Mouse (Mus musculus): ENCODE measurements around the gene Cenpa. TPM values are rescaled to one million over a fixed set of nuclear protein-coding genes. Genes with fewer than 3 reads are reported as not detected.
"Not testable (repeated sequence)": the region's sequence is repeated elsewhere in the genome, so short reads cannot be mapped to it uniquely, and the experiment has no call there.

Cenpa gene
- polyA plus RNA-seq, 1 experiment from 2014 or later, result 175 TPM

DNA sequence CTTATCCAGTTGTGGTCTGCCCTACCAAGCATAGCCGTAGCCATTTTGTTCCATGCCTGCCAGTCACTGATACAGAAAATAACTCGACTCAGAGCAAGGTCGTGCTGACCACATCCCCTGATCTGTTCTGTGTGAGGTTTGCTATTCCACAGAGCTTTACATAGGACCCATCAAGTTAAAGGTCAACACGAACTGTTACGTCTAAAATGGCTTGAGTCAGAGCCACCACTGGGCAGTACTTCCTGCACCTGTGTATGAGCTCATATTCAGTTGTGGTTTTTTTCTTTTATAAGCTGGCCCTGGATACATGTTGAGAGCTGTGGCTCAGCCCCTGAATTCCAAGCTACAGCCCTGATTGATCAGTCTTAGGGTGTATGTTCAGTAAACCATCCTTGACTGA, 13.0 kb downstream of the Cenpa start:
- Histone ChIP-seq H3K4me3 (replicated peaks; ENCODE audit: low read length) (no peak overlapping the region), H3K9me3 (replicated peaks; ENCODE audit: control insufficient read depth, low read length) (no peaks in the 10 kb centered on the region), H3K36me3 (ENCODE audit: control insufficient read depth, insufficient read depth, low read length) (peaks cover 7% of the 10 kb centered on the region; the same call in 1 of the 2 replicates), H3K27me3 (ENCODE audit: control insufficient read depth, insufficient read depth, low read length) (no peaks in the 10 kb centered on the region), H3K4me1 (ENCODE audit: control insufficient read depth, insufficient read depth, low read length) (no peaks in the 10 kb centered on the region), H3K4me2 (ENCODE audit: low read depth, low read length) (no peak overlapping the region), H3K9ac (ENCODE audit: low read length) (no peak overlapping the region), H3K27ac (ENCODE audit: low read length) (no peak overlapping the region)
- WGBS, result 78% methylated on average over 5 of the region's 5 CpGs
- no peak for ATAC-seq (ENCODE audit: insufficient read depth, low FRiP score)

DNA sequence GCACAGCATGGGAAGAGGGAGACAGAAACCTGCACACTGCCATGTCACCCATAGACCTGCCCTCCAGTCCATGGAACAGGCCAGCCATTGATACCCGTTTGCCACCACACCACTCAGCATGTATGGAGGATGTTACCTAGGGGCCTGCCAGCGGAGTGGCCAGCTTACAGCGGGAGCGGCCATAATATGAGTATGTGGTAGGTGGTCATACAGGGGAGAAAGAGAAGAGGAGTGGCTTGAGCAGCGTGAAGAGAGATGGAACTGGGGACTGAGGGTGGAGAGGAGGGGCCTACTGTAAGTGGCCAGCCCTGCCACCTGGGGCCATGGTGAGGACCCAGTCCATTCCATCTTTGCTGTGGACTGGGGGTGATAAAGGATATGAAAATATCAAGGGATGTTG, 15.4 kb downstream of the Cenpa start:
- 85% methylated on average over 5 of the region's 5 CpGs for WGBS
- no peak overlapping the region for H3K9ac ChIP-seq (ENCODE audit: low read length)
- H3K4me1 ChIP-seq (ENCODE audit: control insufficient read depth, insufficient read depth, low read length), result no peaks in the 10 kb centered on the region
- H3K9me3 ChIP-seq (replicated peaks; ENCODE audit: control insufficient read depth, low read length), result no peaks in the 10 kb centered on the region
- H3K4me3 ChIP-seq (replicated peaks; ENCODE audit: low read length), result no peak overlapping the region
- no peak for ATAC-seq (ENCODE audit: insufficient read depth, low FRiP score)
- H3K27me3 ChIP-seq (ENCODE audit: control insufficient read depth, insufficient read depth, low read length), result no peaks in the 10 kb centered on the region
- no peak overlapping the region for H3K4me2 ChIP-seq (ENCODE audit: low read depth, low read length)
- H3K27ac ChIP-seq (ENCODE audit: low read length), result no peak overlapping the region
- H3K36me3 ChIP-seq (ENCODE audit: control insufficient read depth, insufficient read depth, low read length), result no peaks in the 10 kb centered on the region

GRCm38 (mm10) chr5:30682967-30683600, 16.5 kb downstream of the Cenpa start:
- no peaks in the 10 kb centered on the region for H3K27me3 ChIP-seq (ENCODE audit: control insufficient read depth, insufficient read depth, low read length)
- no peak overlapping the region for H3K27ac ChIP-seq (ENCODE audit: low read length)
- ATAC-seq (ENCODE audit: insufficient read depth, low FRiP score), result no peak

DNA sequence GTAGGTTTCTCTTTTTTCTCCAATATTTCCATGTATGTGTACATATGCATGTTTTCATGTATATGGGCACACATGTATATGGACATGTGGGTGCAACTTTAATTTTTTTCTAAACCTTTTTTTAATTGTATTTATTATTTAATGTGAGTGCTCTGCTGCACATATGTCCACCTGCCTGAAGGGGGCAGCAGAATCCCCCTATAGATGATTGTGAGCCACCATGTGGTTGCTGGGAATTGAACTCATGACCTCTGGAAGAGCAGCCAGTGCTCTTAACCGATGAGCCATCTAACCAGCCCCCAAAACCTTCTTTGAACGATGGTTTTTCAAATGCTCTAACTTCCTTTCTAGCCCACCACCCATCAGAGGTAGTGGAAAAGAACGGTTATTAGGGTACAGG, 17.4 kb downstream of the Cenpa start:
- Histone ChIP-seq H3K4me3 (replicated peaks; ENCODE audit: low read length) (no peak overlapping the region), H3K4me2 (ENCODE audit: low read depth, low read length) (no peak overlapping the region), H3K36me3 (ENCODE audit: control insufficient read depth, insufficient read depth, low read length) (no peaks in the 10 kb centered on the region), H3K27me3 (ENCODE audit: control insufficient read depth, insufficient read depth, low read length) (no peaks in the 10 kb centered on the region), H3K9ac (ENCODE audit: low read length) (no peak overlapping the region), H3K27ac (ENCODE audit: low read length) (no peak overlapping the region), H3K9me3 (replicated peaks; ENCODE audit: control insufficient read depth, low read length) (no peaks in the 10 kb centered on the region), H3K4me1 (ENCODE audit: control insufficient read depth, insufficient read depth, low read length) (no peaks in the 10 kb centered on the region)
- WGBS, result 70% methylated on average over 3 of the region's 3 CpGs
- ATAC-seq (ENCODE audit: insufficient read depth, low FRiP score), result no peak

More at GRCm38 (mm10) chr5:30682967-30683600, 16.5 kb downstream of the Cenpa start:
- H3K4me2 ChIP-seq (ENCODE audit: low read depth, low read length), result no peak overlapping the region
- no peaks in the 10 kb centered on the region for H3K36me3 ChIP-seq (ENCODE audit: control insufficient read depth, insufficient read depth, low read length)
- H3K9ac ChIP-seq (ENCODE audit: low read length), result no peak overlapping the region
- no peak overlapping the region for H3K4me3 ChIP-seq (replicated peaks; ENCODE audit: low read length)
- H3K4me1 ChIP-seq (ENCODE audit: control insufficient read depth, insufficient read depth, low read length), result no peaks in the 10 kb centered on the region
- no peaks in the 10 kb centered on the region for H3K9me3 ChIP-seq (replicated peaks; ENCODE audit: control insufficient read depth, low read length)

DNA sequence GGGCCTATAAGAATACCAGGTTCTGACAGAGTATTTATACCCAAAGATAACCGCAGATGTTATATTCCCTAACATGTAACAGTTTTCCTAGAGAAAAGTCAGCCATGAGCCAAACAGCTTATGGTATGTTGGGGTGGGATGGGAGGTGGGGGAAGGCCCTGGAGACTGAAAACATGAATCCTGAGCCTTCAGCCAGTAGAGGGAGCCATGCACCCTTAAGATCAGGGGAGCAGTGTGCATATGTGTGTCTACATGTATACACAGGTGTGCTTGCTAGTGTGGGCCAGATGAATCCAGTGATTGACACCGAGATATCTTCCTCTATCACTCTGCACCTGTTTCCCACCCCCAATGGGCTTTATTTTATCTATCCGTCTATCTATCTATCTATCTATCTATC, 20.2 kb downstream of the Cenpa start:
- H3K4me3 ChIP-seq (replicated peaks; ENCODE audit: low read length), result no peak overlapping the region
- H3K27me3 ChIP-seq (ENCODE audit: control insufficient read depth, insufficient read depth, low read length), result no peaks in the 10 kb centered on the region
- no peak for ATAC-seq (ENCODE audit: insufficient read depth, low FRiP score)
- no peaks in the 10 kb centered on the region for H3K9me3 ChIP-seq (replicated peaks; ENCODE audit: control insufficient read depth, low read length)
- H3K36me3 ChIP-seq (ENCODE audit: control insufficient read depth, insufficient read depth, low read length), result no peaks in the 10 kb centered on the region
- no peak overlapping the region for H3K4me2 ChIP-seq (ENCODE audit: low read depth, low read length)
- no peak overlapping the region for H3K9ac ChIP-seq (ENCODE audit: low read length)
- H3K27ac ChIP-seq (ENCODE audit: low read length), result no peak overlapping the region
- H3K4me1 ChIP-seq (ENCODE audit: control insufficient read depth, insufficient read depth, low read length), result no peaks in the 10 kb centered on the region
- 57% methylated on average over 3 of the region's 3 CpGs for WGBS

DNA sequence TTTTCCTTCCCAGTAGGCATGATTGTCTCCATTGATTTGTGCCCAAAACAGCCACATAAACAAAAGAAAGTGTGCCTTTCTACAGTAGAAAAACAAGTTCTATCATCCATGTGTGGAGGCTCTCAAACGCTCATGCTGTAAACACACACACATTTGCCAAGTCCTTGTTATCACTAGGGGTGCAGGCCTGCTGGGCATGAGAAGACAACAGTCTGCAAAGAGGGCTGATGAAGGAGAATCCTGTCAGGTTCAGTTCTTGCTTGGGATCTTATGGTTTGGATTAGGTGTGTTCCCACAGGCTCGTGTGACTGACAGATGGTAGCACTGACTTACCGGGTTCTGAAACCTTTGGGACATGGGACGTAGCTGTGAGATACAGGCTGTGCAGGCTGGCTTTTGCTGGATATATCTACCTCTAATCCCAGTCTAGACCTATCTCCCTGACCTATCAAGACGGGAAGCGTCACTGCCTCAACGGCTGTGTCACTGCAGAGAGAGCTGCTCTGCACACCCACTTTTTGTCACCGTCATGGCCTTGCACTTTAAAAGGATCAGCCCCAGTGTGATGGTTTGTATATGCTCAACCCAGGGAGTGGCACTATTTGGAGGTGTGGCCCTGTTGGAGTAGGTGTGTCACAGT, 33.9 kb downstream of the Cenpa start:
- H3K9ac ChIP-seq (ENCODE audit: low read length), result no peak overlapping the region
- no peak overlapping the region for H3K4me3 ChIP-seq (replicated peaks; ENCODE audit: low read length)
- no peak overlapping the region for H3K27ac ChIP-seq (ENCODE audit: low read length)
- no peaks in the 10 kb centered on the region for H3K9me3 ChIP-seq (replicated peaks; ENCODE audit: control insufficient read depth, low read length)
- H3K27me3 ChIP-seq (ENCODE audit: control insufficient read depth, insufficient read depth, low read length), result no peaks in the 10 kb centered on the region
- no peaks in the 10 kb centered on the region for H3K36me3 ChIP-seq (ENCODE audit: control insufficient read depth, insufficient read depth, low read length)
- no peaks in the 10 kb centered on the region for H3K4me1 ChIP-seq (ENCODE audit: control insufficient read depth, insufficient read depth, low read length)
- no peak for ATAC-seq (ENCODE audit: insufficient read depth, low FRiP score)
- no peak overlapping the region for H3K4me2 ChIP-seq (ENCODE audit: low read depth, low read length)
- WGBS, result 72% methylated on average over 8 of the region's 8 CpGs

DNA sequence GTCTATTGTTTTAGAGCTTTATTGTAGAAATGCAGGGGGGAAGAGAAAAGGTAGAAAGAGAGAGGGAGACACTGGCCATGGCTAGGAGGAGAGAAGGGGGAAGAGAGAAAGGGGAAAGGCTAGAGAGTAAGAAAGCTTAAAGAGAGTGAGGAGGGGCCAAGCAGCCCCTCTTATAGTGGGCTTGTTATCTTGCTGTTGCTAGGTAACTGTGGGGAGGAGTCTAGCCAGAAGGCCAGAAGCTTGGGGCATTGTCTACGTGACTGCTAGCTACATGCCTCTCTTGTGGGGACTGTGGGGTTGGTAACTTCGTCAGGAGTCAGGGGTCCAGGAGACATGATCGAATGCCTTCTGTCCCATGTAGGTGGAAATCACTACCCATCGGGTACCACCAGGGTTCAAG, 34.8 kb downstream of the Cenpa start:
- H3K4me2 ChIP-seq (ENCODE audit: low read depth, low read length); ATAC-seq (ENCODE audit: insufficient read depth, low FRiP score); H3K27ac ChIP-seq (ENCODE audit: low read length); H3K4me1 ChIP-seq (ENCODE audit: control insufficient read depth, insufficient read depth, low read length); H3K9ac ChIP-seq (ENCODE audit: low read length); H3K4me3 ChIP-seq (replicated peaks; ENCODE audit: low read length); H3K36me3 ChIP-seq (ENCODE audit: control insufficient read depth, insufficient read depth, low read length); H3K9me3 ChIP-seq (replicated peaks; ENCODE audit: control insufficient read depth, low read length); H3K27me3 ChIP-seq (ENCODE audit: control insufficient read depth, insufficient read depth, low read length): not testable (repeated sequence)
- WGBS, result 41% methylated on average over 4 of the region's 4 CpGs

- no peaks in the 10 kb centered on the region for H3K4me1 ChIP-seq (ENCODE audit: control insufficient read depth, insufficient read depth, low read length)
- no peak overlapping the region for H3K27ac ChIP-seq (ENCODE audit: low read length)
- no peak for ATAC-seq (ENCODE audit: insufficient read depth, low FRiP score)
- H3K27me3 ChIP-seq (ENCODE audit: control insufficient read depth, insufficient read depth, low read length), result no peaks in the 10 kb centered on the region
- 72% methylated on average over 3 of the region's 3 CpGs for WGBS
- no peak overlapping the region for H3K4me2 ChIP-seq (ENCODE audit: low read depth, low read length)
- no peaks in the 10 kb centered on the region for H3K36me3 ChIP-seq (ENCODE audit: control insufficient read depth, insufficient read depth, low read length)
- no peaks in the 10 kb centered on the region for H3K9me3 ChIP-seq (replicated peaks; ENCODE audit: control insufficient read depth, low read length)
- H3K4me3 ChIP-seq (replicated peaks; ENCODE audit: low read length), result no peak overlapping the region
- no peak overlapping the region for H3K9ac ChIP-seq (ENCODE audit: low read length)
Measured at GRCm38 (mm10) chr5:30701866-30702265, 35.3 kb downstream of the Cenpa start.

- Histone ChIP-seq H3K27ac (ENCODE audit: low read length) (no peak overlapping the region), H3K4me2 (ENCODE audit: low read depth, low read length) (no peak overlapping the region), H3K36me3 (ENCODE audit: control insufficient read depth, insufficient read depth, low read length) (no peaks in the 10 kb centered on the region), H3K4me1 (ENCODE audit: control insufficient read depth, insufficient read depth, low read length) (peaks cover 24% of the 10 kb centered on the region), H3K4me3 (replicated peaks; ENCODE audit: low read length) (no peak overlapping the region), H3K27me3 (ENCODE audit: control insufficient read depth, insufficient read depth, low read length) (peaks cover 36% of the 10 kb centered on the region), H3K9ac (ENCODE audit: low read length) (no peak overlapping the region), H3K9me3 (replicated peaks; ENCODE audit: control insufficient read depth, low read length) (no peaks in the 10 kb centered on the region)
- ATAC-seq (ENCODE audit: insufficient read depth, low FRiP score), result peak; percentile 22; the same call in 1 of the 2 replicates
- WGBS, result 13% methylated on average over 13 of the region's 13 CpGs
Measured at GRCm38 (mm10) chr5:30709744-30710383, 43.3 kb downstream of the Cenpa start.
